Mouse (Mus musculus) kidney, embryonic 14.5 days (tissue): Measurements from ENCODE around the gene Gm13279. TPM values are rescaled to one million over a fixed set of nuclear protein-coding genes. Genes with fewer than 3 reads are reported as not detected.
"Not testable (repeated sequence)": the region's sequence is repeated elsewhere in the genome, so short reads cannot be mapped to it uniquely, and the experiment has no call there.

Experiments used
- ATAC-seq: fragments of 200-750 bp; cut with Nextera tagmentation; 2 replicates; pipeline ENCODE4 v1.8.0; 2017; ENCODE audit warnings: moderate number of reproducible peaks, mild to moderate bottlenecking, moderate TSS enrichment, moderate library complexity; ENCODE audit not compliant: low FRiP score, low TSS enrichment
- H3K27ac ChIP-seq: fragments of 300-500 bp; sonication (generic); 2 replicates; pipeline ENCODE4 v1.5.1; 2014; ENCODE audit warnings: low read depth, mild to moderate bottlenecking, low read length, moderate library complexity, mixed read lengths
- H3K27me3 ChIP-seq: fragments of 300-500 bp; sonication (generic); 2 replicates; pipeline ENCODE4 v1.6.1; 2014; ENCODE audit warnings: mild to moderate bottlenecking, low read length; ENCODE audit not compliant: control insufficient read depth, insufficient read depth
- H3K36me3 ChIP-seq: fragments of 300-500 bp; sonication (generic); 2 replicates; pipeline ENCODE4 v1.6.1; 2014; ENCODE audit warnings: low read length, mixed read lengths; ENCODE audit not compliant: control insufficient read depth, insufficient read depth
- H3K4me1 ChIP-seq: fragments of 300-500 bp; sonication (generic); 2 replicates; pipeline ENCODE4 v1.6.1; 2014; ENCODE audit warnings: low read length, mixed read lengths; ENCODE audit not compliant: control insufficient read depth, insufficient read depth
- H3K4me2 ChIP-seq: fragments of 300-500 bp; sonication (generic); replicated peaks from 2 replicates; pipeline ENCODE4 v1.6.1; 2014; ENCODE audit warnings: low read depth, mild to moderate bottlenecking, low read length
- H3K4me3 ChIP-seq: fragments of 300-500 bp; sonication (generic); 2 replicates; pipeline ENCODE4 v1.5.1; 2014; ENCODE audit warnings: mild to moderate bottlenecking, low read length
- H3K9ac ChIP-seq: fragments of 300-500 bp; sonication (generic); 2 replicates; pipeline ENCODE4 v1.6.1; 2014; ENCODE audit warnings: low read depth, mild to moderate bottlenecking, low read length, moderate library complexity
- H3K9me3 ChIP-seq: fragments of 300-500 bp; sonication (generic); 2 replicates; pipeline ENCODE4 v1.6.1; 2016; ENCODE audit warnings: low read length; ENCODE audit not compliant: control insufficient read depth
- WGBS: fragments of 180-500 bp; shearing (Covaris S2); extraction: QIAGEN DNeasy Blood & Tissue Kit; methylation state at CpG from one replicate; pipeline ENCODE4 v1.1.7; 2014; 5-methylcytosine and 5-hydroxymethylcytosine counted together
- polyA plus RNA-seq: library from polyadenylated mRNA; unstranded; fragments of >200 nt; fragmentation: Nextera tagmentation; extraction: Ambion mirVana; gene quantifications from 2 replicates; pipeline ENCODE4 v1.2.1, GENCODE M21; 2014

The Gm13279 gene
- polyA plus RNA-seq, 1 experiment from 2014 or later, result not detected

GRCm38 (mm10) chr4:88819659-88820058, 22.5 kb downstream of the Gm13279 start, which contains the start of gene Ifna11:
TSS of gene Ifna11 (plus strand) at chr4:88819959.
- Histone ChIP-seq H3K4me2 (no peak within 1 kb of the TSS), H3K9ac (no peak within 1 kb of the TSS), H3K27me3 (no peaks in the 10 kb centered on the region), H3K36me3 (no peaks in the 10 kb centered on the region), H3K4me3 (no peak within 1 kb of the TSS), H3K4me1 (no peaks in the 10 kb centered on the region), H3K27ac (no peak within 1 kb of the TSS), H3K9me3 (no peaks in the 10 kb centered on the region)
- ATAC-seq, result no peak
- WGBS, result 81% methylated on average over 1 of the region's 1 CpGs

DNA sequence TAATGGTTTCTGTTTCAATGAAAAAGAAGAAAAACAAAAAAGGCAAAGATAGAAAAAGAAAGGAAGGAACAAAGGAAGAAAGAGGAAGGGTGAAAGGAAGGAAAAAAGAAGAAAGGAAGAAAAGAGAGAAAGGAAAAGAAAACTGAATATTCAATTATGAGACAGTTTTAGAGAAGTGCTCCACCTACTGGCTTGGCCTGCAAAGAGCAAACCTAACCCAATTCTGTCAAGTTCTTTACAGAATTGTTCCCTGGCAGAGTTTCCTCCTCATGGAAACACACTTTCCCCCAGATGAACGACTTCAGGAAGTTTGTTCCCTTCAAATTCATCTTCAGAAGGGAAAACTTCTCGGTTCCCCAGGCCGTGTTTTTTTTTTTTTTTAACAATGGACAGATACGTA, 25.8 kb downstream of the Gm13279 start:
- Histone ChIP-seq H3K9ac (no peak overlapping the region), H3K4me2 (no peak overlapping the region), H3K27ac (no peak overlapping the region), H3K9me3 (no peaks in the 10 kb centered on the region), H3K36me3 (no peaks in the 10 kb centered on the region), H3K4me3 (no peak overlapping the region), H3K27me3 (no peaks in the 10 kb centered on the region), H3K4me1 (no peaks in the 10 kb centered on the region)
- no peak for ATAC-seq
- WGBS, result 32% methylated on average over 4 of the region's 4 CpGs

- not testable (repeated sequence) for H3K27me3 ChIP-seq, H3K9ac ChIP-seq, H3K36me3 ChIP-seq, ATAC-seq, H3K27ac ChIP-seq, H3K4me1 ChIP-seq, H3K4me2 ChIP-seq, H3K4me3 ChIP-seq, H3K9me3 ChIP-seq
Observed at GRCm38 (mm10) chr4:88827116-88827515, 29.9 kb downstream of the Gm13279 start, which contains the start of gene Ifna6. TSS of gene Ifna6 (plus strand) at chr4:88827416.

DNA sequence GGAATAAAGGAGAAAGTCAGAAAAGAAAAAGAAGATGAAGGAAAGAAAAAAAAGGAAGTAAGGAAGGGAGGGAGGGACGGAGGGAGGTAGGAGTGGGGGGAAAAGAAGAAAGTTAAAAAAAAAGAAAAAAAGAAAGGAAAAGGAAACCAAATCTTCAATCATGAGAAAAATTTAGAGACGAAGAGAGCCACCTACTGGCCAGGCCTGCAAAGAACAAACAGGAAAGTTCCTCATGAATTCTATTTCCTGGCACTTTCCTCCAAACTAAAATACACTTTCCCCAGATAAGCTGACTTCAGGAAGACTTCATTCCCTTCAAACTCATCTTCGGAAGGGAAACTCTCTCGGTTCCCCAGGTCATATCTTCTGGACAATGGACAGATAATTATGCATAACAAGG, 33.3 kb downstream of the Gm13279 start:
- H3K9ac ChIP-seq, result no peak overlapping the region

DNA sequence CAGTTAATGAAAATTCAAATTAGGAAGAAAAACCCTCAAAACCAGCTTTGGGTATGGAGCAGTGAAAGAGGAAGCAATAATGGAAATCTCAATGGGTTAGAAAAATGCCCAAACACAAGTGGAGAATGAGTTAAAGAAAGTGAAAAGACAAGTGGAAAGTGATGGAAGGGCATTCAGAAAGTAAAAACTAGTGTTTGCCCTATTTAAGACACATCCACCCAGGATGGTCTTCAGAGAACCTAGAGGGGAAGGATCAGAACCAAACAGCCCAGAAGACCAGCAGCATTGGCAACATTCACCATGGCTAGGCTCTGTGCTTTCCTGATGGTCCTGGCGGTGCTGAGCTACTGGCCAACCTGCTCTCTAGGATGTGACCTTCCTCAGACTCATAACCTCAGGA, 38.0 kb downstream of the Gm13279 start, which contains the start of gene Ifna5:
Gene Ifna5, plus strand, starts transcription at position 301 of the 400 bp plus-strand sequence.
- not testable (repeated sequence) for H3K9ac ChIP-seq, ATAC-seq, H3K27ac ChIP-seq, H3K9me3 ChIP-seq, H3K4me2 ChIP-seq, H3K4me3 ChIP-seq, H3K4me1 ChIP-seq, H3K36me3 ChIP-seq, H3K27me3 ChIP-seq
- 86% methylated on average over 1 of the region's 1 CpGs for WGBS

More for the DNA sequence above, 33.3 kb downstream of the Gm13279 start:
- no peaks in the 10 kb centered on the region for H3K4me1 ChIP-seq
- no peaks in the 10 kb centered on the region for H3K27me3 ChIP-seq
- no peak for ATAC-seq
- no peaks in the 10 kb centered on the region for H3K36me3 ChIP-seq
- H3K4me2 ChIP-seq, result no peak overlapping the region
- no peak overlapping the region for H3K4me3 ChIP-seq
- whole genome bisulfite sequencing, result 25% methylated on average over 4 of the region's 4 CpGs
- H3K9me3 ChIP-seq, result no peaks in the 10 kb centered on the region
- no peak overlapping the region for H3K27ac ChIP-seq

GRCm38 (mm10) chr4:88838828-88839227, 41.6 kb downstream of the Gm13279 start:
- Histone ChIP-seq H3K4me3 (no peak overlapping the region), H3K36me3 (no peaks in the 10 kb centered on the region), H3K4me2 (no peak overlapping the region), H3K27ac (no peak overlapping the region), H3K4me1 (no peaks in the 10 kb centered on the region), H3K27me3 (no peaks in the 10 kb centered on the region), H3K9ac (no peak overlapping the region), H3K9me3 (no peaks in the 10 kb centered on the region)
- 44% methylated on average over 3 of the region's 3 CpGs for WGBS
- no peak for ATAC-seq

- Histone ChIP-seq H3K27ac (no peak overlapping the region), H3K4me2 (no peak overlapping the region), H3K4me3 (no peak overlapping the region), H3K4me1 (no peaks in the 10 kb centered on the region), H3K36me3 (no peaks in the 10 kb centered on the region), H3K9ac (no peak overlapping the region), H3K9me3 (no peaks in the 10 kb centered on the region), H3K27me3 (no peaks in the 10 kb centered on the region)
- ATAC-seq, result no peak
- WGBS, result 77% methylated on average over 3 of the region's 3 CpGs
Observed at GRCm38 (mm10) chr4:88840058-88840457, 42.9 kb downstream of the Gm13279 start.

DNA sequence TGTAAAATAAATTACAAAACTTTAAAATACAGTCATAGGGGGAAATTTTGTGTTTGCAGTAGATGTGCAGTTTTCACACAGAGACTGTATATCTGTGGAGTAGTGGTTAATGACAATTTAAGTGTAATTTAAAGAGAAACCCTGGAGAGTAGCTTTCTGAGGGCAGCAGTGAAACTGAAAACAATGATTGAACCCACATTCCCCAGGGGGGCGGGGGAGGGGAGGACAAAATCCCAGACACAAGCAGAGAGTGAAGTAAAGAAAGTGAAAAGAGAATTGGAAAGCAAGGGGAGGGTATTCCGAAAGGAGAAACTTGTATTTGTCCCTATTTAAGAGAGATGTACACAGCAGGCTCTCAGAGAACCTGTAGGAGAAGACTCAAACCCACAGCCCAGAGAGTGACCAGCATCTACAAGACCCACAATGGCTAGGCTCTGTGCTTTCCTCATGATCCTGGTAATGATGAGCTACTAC, 44.3 kb downstream of the Gm13279 start, which contains the start of gene Ifna4:
Gene Ifna4, plus strand, starts transcription at position 424 of the 474 bp plus-strand sequence.
- Histone ChIP-seq H3K4me2 (no peak within 1 kb of the TSS), H3K4me1 (no peaks in the 10 kb centered on the region), H3K9ac (no peak within 1 kb of the TSS), H3K36me3 (no peaks in the 10 kb centered on the region), H3K27ac (no peak within 1 kb of the TSS), H3K27me3 (no peaks in the 10 kb centered on the region), H3K4me3 (no peak within 1 kb of the TSS), H3K9me3 (no peaks in the 10 kb centered on the region)
- WGBS, result 70% methylated on average over 2 of the region's 2 CpGs
- ATAC-seq, result no peak

DNA sequence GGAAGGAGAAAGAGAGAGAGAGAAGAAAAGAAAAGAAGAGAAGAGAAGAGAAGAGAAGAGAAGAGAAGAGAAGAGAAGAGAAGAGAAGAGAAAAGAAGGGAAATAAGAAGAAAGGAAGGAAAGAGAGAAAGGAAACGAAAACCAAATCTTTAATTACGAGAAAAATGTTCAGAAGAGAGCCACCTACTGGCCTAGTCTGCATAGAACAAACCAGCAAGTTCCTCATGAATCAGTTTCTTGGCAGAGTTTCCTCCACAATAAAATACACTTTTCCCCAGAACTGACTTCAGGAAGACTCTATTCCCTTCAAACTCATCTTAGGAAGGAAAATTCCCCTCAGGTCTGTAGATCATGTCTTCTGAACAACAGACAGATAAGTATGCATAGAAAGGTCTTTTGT, 48.1 kb downstream of the Gm13279 start:
- Histone ChIP-seq H3K9me3 (no peaks in the 10 kb centered on the region), H3K27ac (no peak overlapping the region), H3K4me1 (no peaks in the 10 kb centered on the region), H3K36me3 (no peaks in the 10 kb centered on the region), H3K4me3 (no peak overlapping the region), H3K27me3 (no peaks in the 10 kb centered on the region), H3K4me2 (no peak overlapping the region), H3K9ac (no peak overlapping the region)
- WGBS, result 53% methylated on average over 2 of the region's 2 CpGs
- ATAC-seq, result no peak
